Mouse (Mus musculus) monocyte, adult 5-6 weeks (primary cell): ENCODE data around the gene Klrc3. TPM values are rescaled to one million over a fixed set of nuclear protein-coding genes. Genes with fewer than 3 reads are reported as not detected.
"Not testable (repeated sequence)": the region's sequence is repeated elsewhere in the genome, so short reads cannot be mapped to it uniquely, and the experiment has no call there.

ENCODE experiments used
- ATAC-seq: fragments of 153-309, 156-312 bp; replicated peaks from 2 replicates; pipeline ENCODE4 v1.8.0; 2017; ENCODE audit warnings: mild to moderate bottlenecking; ENCODE audit not compliant: low TSS enrichment, insufficient number of reproducible peaks, severe bottlenecking, poor library complexity, low FRiP score
- total RNA-seq: library from RNA; stranded (forward); fragments of 200-1000, 200-491, 200-594 nt; gene quantifications from 3 replicates; pipeline ENCODE4 v1.2.3, GENCODE M21; 2017

Klrc3 gene
- 10.2 to 77.0 TPM (median 14.9 TPM) in 3 replicates for total RNA-seq

DNA sequence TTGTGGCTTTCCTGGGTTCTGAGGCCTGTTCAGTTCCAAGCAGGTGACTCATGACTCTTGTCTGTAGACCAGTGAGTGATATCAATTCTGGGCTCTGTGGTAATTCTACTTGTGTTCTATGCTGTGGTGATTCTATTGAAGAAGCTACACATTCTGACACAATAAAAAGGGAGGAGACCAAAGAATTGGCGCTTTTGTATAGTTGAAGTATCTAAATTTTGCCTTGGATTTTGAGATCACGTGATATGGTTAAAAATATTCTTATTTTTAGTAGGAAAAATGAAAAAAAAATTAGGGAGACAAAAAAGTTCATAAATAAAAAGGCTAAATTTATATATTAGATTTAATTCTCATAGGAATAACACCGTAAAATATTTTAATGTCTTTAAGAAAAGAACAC lies at the start of gene Klrc3:
Klrc3 (minus strand) TSS at position 101 of the 400 bp plus-strand sequence.
- ATAC-seq = not testable (repeated sequence)

DNA sequence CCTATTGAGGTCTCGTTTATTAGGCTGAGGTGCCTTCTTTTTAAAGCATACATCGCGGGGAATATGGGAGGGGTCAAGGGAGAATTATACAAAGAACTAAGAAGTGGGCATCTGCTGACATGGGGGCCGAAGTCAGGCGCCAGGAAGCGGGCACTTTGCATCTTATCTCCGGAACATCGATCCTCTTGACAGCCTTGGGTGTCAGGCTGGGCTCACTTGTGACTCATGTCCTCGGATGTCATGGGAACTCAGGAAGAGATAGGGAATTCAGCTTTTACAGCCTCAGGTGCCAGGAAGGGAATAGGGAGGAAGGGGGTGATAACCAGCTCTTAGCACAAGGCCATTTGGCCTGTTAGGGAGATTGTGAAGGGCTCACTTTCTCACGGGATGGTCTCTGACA lies 48.3 kb upstream of the Klrc3 start:
- ATAC-seq = not testable (repeated sequence)

DNA sequence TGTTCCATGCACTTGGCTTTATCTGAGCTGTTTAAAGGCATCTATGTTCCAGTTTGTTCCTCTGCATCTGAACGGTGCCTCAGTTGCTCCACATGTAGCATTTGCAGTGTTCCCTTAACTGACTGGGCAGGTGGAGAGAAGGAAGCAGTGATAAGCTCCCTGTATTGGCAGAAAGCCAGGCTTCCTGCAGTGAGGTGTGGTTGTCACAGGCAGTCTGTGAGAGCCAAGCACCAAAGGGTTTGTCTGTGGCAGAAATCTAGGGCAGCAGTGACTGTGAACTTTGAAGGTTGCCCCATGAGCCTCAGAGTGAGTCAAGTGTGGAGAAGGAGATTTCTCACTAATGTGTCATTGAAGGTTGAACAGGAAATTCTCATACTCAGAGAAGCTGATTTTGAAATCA lies 37.2 kb upstream of the Klrc3 start:
- ATAC-seq = no peak

DNA sequence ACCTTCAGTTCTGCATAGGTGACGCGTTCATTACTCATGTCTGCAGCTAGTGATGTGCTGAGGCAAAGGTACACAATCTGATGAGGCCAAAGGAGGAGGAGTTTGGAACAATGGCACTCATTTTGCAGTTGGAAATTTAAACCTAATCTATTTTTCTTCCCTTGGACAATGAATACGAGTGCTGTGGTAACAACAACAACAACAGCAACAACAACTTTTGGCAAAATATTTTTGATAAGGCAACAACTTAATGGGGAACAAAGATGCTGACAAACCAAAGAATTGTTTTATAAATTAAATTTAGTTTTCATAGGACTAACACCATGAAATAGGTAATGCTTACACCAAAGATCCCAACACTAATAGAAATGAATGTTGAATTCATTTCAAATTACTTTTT lies 35.7 kb upstream of the Klrc3 start, which contains the start of gene Klrc1:
Klrc1 (minus strand) TSS at position 101 of the 400 bp plus-strand sequence.
- ATAC-seq = no peak

DNA sequence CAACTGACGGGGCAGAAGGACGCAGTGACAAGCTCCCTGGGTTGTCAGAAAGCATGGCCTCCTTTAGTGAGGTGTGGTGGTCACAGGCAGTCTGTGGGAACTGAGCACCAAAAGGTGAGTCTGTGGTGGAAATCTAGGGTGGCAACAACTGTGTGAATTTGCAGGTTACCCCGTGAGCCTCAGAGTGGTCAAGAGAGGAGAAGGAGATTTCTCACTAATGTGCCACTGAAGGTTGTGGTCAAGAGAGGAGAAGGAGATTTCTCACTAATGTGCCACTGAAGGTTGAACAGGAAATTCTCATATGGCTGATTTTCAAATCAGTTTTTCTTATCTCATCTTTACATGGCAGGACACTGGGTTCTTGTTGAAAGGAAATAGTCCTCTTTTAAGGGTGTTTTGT lies 18.2 kb upstream of the Klrc3 start:
- peak; percentile 59; the same call in 1 of the 2 replicates for ATAC-seq

DNA sequence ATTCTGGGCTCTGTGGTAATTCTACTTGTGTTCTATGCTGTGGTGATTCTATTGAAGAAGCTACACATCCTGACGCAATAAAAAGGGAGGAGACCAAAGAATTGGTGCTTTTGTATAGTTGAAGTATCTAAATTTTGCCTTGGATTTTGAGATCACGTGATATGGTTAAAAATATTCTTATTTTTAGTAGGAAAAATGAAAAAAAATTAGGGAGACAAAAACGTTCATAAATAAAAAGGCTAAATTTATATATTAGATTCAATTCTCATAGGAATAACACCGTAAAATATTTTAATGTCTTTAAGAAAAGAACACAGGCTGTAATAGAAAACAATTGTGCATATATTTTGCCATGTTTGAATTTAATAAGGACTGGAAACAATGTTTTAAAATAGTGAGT lies 17.5 kb upstream of the Klrc3 start, which contains the start of gene Klrc2:
Klrc2 (minus strand) TSS at position 101 of the 400 bp plus-strand sequence.
- not testable (repeated sequence) for ATAC-seq

DNA sequence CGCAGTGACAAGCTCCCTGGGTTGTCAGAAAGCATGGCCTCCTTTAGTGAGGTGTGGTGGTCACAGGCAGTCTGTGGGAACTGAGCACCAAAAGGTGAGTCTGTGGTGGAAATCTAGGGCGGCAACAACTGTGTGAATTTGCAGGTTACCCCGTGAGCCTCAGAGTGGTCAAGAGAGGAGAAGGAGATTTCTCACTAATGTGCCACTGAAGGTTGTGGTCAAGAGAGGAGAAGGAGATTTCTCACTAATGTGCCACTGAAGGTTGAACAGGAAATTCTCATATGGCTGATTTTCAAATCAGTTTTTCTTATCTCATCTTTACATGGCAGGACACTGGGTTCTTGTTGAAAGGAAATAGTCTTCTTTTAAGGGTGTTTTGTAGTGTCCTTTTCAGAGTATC lies 917 bp upstream of the Klrc3 start:
- peak; percentile 59 for ATAC-seq

DNA sequence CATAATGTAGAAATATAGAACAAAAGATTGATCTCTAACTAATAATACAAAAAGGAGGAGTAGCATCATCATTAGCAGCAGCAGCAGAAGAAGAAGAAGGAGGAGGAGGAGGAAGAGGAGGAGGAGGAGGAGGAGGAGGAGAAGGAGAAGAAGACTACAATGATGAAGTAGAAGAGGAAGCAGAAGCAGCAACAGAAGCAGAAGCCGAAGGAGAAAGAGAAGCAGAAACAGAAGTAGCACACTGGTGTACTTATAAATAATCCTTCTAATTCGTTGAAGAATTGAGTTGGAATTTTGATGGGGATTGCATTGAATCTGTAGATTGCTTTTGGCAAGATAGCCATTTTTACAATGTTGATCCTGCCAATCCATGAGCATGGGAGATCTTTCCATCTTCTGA lies 12.1 kb downstream of the Klrc3 start:
- ATAC-seq = not testable (repeated sequence)

DNA sequence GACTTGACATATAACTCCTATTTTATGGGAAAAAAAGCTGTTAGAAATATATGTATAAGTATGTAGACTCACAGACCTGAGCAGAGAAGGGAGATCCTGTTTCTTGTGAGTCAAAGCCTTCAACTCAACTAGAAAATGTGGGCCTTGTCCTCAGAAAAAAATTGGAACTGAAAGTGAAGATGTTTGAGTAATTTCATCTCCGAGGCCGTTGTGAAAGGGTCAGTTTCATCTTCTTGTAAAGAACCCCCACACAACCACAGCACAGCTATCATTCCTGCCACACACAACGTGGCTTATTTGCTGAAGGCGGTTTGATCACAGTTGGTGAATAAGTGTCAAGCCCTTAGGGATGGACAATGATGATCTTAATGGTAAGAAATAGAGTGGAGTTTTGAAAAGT lies 19.4 kb downstream of the Klrc3 start, which contains the start of gene Klrk1:
Klrk1 (minus strand) TSS at position 130 of the 400 bp plus-strand sequence.
- 0 out of 2 replicates have a peak, but pooled peaks have one; percentile 43 for ATAC-seq

DNA sequence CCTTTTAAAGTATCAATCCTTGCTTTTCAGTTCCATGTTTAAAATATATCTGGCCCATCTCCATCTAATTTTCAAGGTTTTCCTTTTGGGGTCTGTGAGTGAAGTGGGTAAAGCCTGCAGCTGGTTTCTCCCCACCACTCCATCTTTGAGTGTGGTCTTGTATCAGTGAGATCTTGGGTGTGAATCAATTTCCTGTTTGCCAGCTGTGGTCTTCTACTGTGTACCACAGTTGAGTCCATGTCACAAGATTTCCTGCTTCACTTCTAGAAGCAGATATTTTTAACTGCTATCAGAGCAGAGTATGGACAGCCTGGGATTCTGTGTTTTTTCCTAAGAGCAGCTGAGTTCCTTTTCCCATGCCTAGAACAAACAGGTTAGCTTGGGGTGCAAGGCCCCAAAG lies 34.8 kb downstream of the Klrc3 start:
- ATAC-seq = no peak; the same call in 1 of the 2 replicates

DNA sequence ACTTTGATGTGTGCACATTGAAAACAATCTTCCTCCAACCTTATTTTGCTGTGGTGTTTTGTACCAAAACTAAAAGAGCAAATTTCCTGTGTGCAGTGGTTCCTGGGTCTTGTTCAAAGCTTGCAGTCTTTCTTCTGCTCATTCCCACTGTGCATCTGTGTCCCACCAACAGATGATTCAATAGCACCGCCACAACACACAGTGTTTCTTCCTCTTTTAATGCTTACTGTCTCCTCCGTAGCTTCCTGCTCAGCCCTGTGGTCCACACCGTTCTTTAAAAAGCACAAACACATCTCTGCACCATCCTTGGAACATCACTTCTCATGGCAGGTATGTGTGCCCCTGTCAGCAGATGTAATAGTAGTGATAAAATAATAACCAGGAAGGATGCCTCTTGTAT lies 51.6 kb downstream of the Klrc3 start, which contains the start of gene Klrd1:
Klrd1 (plus strand) TSS at position 275 of the 400 bp plus-strand sequence.
- 0 out of 2 replicates have a peak, but pooled peaks have one; percentile 27 for ATAC-seq

Other genes with a start within 250 kb of the Klrc3 start
- 4.3 to 125 TPM (median 16.0 TPM) in 3 replicates for gene Clec1b, start 246.0 kb downstream of the Klrc3 start, total RNA-seq
- gene Clec9a, start 234.5 kb downstream of the Klrc3 start, total RNA-seq = 2.2 to 5.2 TPM (median 3.1 TPM) in 3 replicates
- gene Clec1a, start 191.3 kb downstream of the Klrc3 start, total RNA-seq = 1.1 to 2.3 TPM in 2 of 3 replicates, not detected in the other
- gene Olr1, start 136.2 kb downstream of the Klrc3 start, total RNA-seq = 8.4 to 15.7 TPM (median 11.1 TPM) in 3 replicates
- gene Tmem52b, start 130.8 kb downstream of the Klrc3 start, total RNA-seq = 1.9 TPM in 1 of 3 replicates, not detected in the others
- 27.9 to 39.7 TPM (median 35.0 TPM) in 3 replicates for gene Gabarapl1, start 110.2 kb downstream of the Klrc3 start, total RNA-seq
- 390 to 1,008 TPM (median 400 TPM) in 3 replicates for gene Klre1, start 65.4 kb downstream of the Klrc3 start, total RNA-seq
- 278 to 891 TPM (median 296 TPM) in 3 replicates for gene Klrd1, start 51.6 kb downstream of the Klrc3 start, total RNA-seq
- gene Klrk1, start 19.5 kb downstream of the Klrc3 start, total RNA-seq = 316 to 1,130 TPM (median 336 TPM) in 3 replicates
- 92.3 to 435 TPM (median 102 TPM) in 3 replicates for gene Klrc2, start 17.4 kb upstream of the Klrc3 start, total RNA-seq
- gene Klrc1, start 35.6 kb upstream of the Klrc3 start, total RNA-seq = 135 to 407 TPM (median 135 TPM) in 3 replicates
- gene Klri1, start 73.8 kb upstream of the Klrc3 start, total RNA-seq = 2.2 to 10.4 TPM (median 6.7 TPM) in 3 replicates
- gene Klri2, start 97.1 kb upstream of the Klrc3 start, total RNA-seq = 97.7 to 348 TPM (median 123 TPM) in 3 replicates
- gene Gm156, start 140.9 kb upstream of the Klrc3 start, total RNA-seq = not detected in 3 replicates
- gene Gm17631, start 219.3 kb upstream of the Klrc3 start, total RNA-seq = not detected in 3 replicates
- gene Klra17, start 233.3 kb upstream of the Klrc3 start, total RNA-seq = 1.0 to 2.1 TPM in 2 of 3 replicates, not detected in the other